Mouse (Mus musculus) olfactory bulb, adult 2 months (tissue): ENCODE data around the gene Rab34. TPM values are rescaled to one million over a fixed set of nuclear protein-coding genes. Genes with fewer than 3 reads are reported as not detected.
A peak's percentile ranks its signal among the peaks of the same experiment; 100 is the strongest.

Source experiments
- H3K27ac ChIP-seq: fragments of 200-500 bp; 2 replicates; pipeline ENCODE4 v1.5.1; 2012; ENCODE audit warnings: low read depth, low read length; ENCODE audit not compliant: insufficient read depth
- H3K4me1 ChIP-seq: fragments of 200-500 bp; 2 replicates; pipeline ENCODE4 v1.6.1; 2012; ENCODE audit warnings: low read length; ENCODE audit not compliant: control insufficient read depth, insufficient read depth
- H3K4me3 ChIP-seq: fragments of 200-500 bp; 2 replicates; pipeline ENCODE4 v1.5.1; 2012; ENCODE audit warnings: mild to moderate bottlenecking, low read depth, low read length, moderate library complexity; ENCODE audit not compliant: insufficient read depth
- CTCF ChIP-seq: fragments of 200-500 bp; IDR thresholded peaks from 2 replicates; pipeline ENCODE4 v1.5.1; 2012; ENCODE audit warnings: low read depth, mild to moderate bottlenecking, low read length, moderate library complexity; ENCODE audit not compliant: insufficient read depth
- POLR2A ChIP-seq: fragments of 200-500 bp; IDR thresholded peaks from 2 replicates; pipeline ENCODE4 v1.6.1; 2012; ENCODE audit warnings: mild to moderate bottlenecking, low read depth, low read length, moderate library complexity; ENCODE audit not compliant: insufficient read depth
- WGBS: fragments of 180-500 bp; shearing (Covaris S2); methylation state at CpG from one replicate; pipeline ENCODE4 v1.1.7; 2018; 5-methylcytosine and 5-hydroxymethylcytosine counted together
- polyA plus RNA-seq: library from polyadenylated mRNA; stranded (reverse); fragments of >200 nt; gene quantifications from 2 replicates; pipeline ENCODE4 v1.2.4, GENCODE M21; 2012; ENCODE audit warnings: low replicate concordance; ENCODE audit not compliant: missing spikeins, insufficient read depth, insufficient read length

The Rab34 gene
- polyA plus RNA-seq, 1 experiment: not detected

- 78% methylated on average over 2 of the region's 2 CpGs for WGBS
- Histone ChIP-seq H3K4me1 (peaks cover 35% of the 10 kb centered on the region), H3K4me3 (no peak overlapping the region), H3K27ac (no peak overlapping the region)
- TF ChIP-seq CTCF (no peak), POLR2A (no peak)
Observed at GRCm38 (mm10) chr11:78163045-78163444, 25.2 kb upstream of the Rab34 start.

- H3K4me3 ChIP-seq: peak overlapping the region; percentile 78
- WGBS: 3% methylated on average over 22 of the region's 22 CpGs
- TF ChIP-seq POLR2A: no peak
- peaks cover 35% of the 10 kb centered on the region for H3K4me1 ChIP-seq
- H3K27ac ChIP-seq: peak overlapping the region; percentile 65
Observed at GRCm38 (mm10) chr11:78163681-78164603, 24.3 kb upstream of the Rab34 start.

- H3K4me3 ChIP-seq: peak overlapping the region; percentile 78
- 2% methylated on average over 14 of the region's 14 CpGs for WGBS
- peak overlapping the region; percentile 65 for H3K27ac ChIP-seq
- TF ChIP-seq POLR2A (no peak), CTCF (no peak)
- H3K4me1 ChIP-seq: peaks cover 33% of the 10 kb centered on the region
Observed at GRCm38 (mm10) chr11:78164604-78164923, 23.7 kb upstream of the Rab34 start.

- under 1% methylated on average over 78 of the region's 78 CpGs for WGBS
- Histone ChIP-seq H3K4me3 (peak within 1 kb of the TSS; percentile 78), H3K27ac (peak within 1 kb of the TSS; percentile 65), H3K4me1 (peaks cover 33% of the 10 kb centered on the region)
- TF ChIP-seq POLR2A: peak; percentile 68
- TF ChIP-seq CTCF: no peak
Observed at GRCm38 (mm10) chr11:78164924-78165760, 23.1 kb upstream of the Rab34 start, which contains the start of gene Traf4. Gene Traf4, minus strand, starts transcription at chr11:78165589.

GRCm38 (mm10) chr11:78165761-78166109, 22.5 kb upstream of the Rab34 start:
- H3K27ac ChIP-seq: no peak overlapping the region
- 2% methylated on average over 16 of the region's 16 CpGs for WGBS
- H3K4me3 ChIP-seq: peak overlapping the region; percentile 78
- TF ChIP-seq CTCF (no peak), POLR2A (no peak)
- H3K4me1 ChIP-seq: peaks cover 33% of the 10 kb centered on the region

GRCm38 (mm10) chr11:78166161-78166560, 22.1 kb upstream of the Rab34 start:
- 60% methylated on average over 4 of the region's 4 CpGs for WGBS
- TF ChIP-seq POLR2A (no peak), CTCF (no peak)
- Histone ChIP-seq H3K4me3 (no peak overlapping the region), H3K27ac (no peak overlapping the region), H3K4me1 (peaks cover 33% of the 10 kb centered on the region)

- Histone ChIP-seq H3K4me3 (no peak overlapping the region), H3K4me1 (peaks cover 33% of the 10 kb centered on the region), H3K27ac (no peak overlapping the region)
- TF ChIP-seq CTCF (no peak), POLR2A (no peak)
- 90% methylated on average over 6 of the region's 6 CpGs for WGBS
Observed at GRCm38 (mm10) chr11:78166640-78167039, 21.6 kb upstream of the Rab34 start.

GRCm38 (mm10) chr11:78167257-78167959, 20.8 kb upstream of the Rab34 start:
- peaks cover 27% of the 10 kb centered on the region for H3K4me1 ChIP-seq
- TF ChIP-seq POLR2A (no peak), CTCF (no peak)
- H3K27ac ChIP-seq: no peak overlapping the region
- WGBS: 92% methylated on average over 14 of the region's 14 CpGs
- H3K4me3 ChIP-seq: no peak overlapping the region
